8 mouse cellular contexts compared by ENCODE assay signal in the genomic region with DNA sequence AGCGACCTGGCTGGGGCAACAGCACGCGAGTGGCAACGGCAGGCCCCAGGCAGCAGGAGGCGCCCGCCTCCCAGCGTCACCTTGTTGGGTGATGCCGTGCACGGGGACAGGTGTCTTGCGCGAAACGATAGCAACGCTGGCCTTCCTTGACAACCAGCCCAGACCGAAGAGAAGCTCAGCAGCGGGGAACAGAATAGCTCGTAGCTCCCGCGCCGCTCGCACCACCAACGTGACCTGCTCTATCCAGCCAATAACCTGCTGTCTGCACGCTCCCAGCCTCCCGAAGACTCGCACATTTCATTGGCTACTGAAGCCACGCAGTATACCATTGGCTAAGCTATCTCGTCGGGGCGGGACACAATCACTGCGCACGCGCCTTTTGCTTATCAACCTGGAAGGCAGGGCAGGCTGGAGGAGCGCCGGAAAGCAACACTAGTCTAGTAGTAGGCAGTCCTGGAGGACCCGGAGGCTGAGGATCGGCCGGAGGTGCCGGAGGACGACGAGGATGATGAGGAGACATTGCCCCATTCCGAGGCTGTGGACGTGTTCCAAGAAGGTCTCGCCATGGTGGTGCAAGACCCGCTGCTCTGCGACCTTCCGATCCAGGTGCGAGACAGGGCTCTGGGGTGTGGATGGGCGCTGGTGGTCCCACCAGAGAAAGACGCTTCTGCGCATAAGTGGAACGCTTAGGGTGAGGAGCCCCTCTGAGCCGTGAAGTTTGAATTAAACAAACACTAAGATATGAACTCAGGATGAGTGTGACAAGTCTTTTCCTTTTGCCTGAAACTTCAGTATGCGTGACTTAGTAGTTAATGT. TPM values are rescaled to one million over a fixed set of nuclear protein-coding genes. Genes with fewer than 3 reads are reported as not detected.
DNase-seq lines count a peak whose midpoint lies in the region; ATAC-seq and TF ChIP-seq lines count a peak whose summit lies in the region.

A gene (plus strand): TSS at position 358 of the 816 bp plus-strand sequence.

- peak; percentile 78; the same call in 1 of the 2 replicates for TF ChIP-seq POLR2A in cortical plate, adult 2 months (IDR thresholded peaks at IDR 0.05; ENCODE audit: extremely low read depth, insufficient read depth, low read length)

- DNase-seq in gastrocnemius, postnatal 10 days, result peak; percentile 93
- DNase-seq in induced T-regulatory cell, adult 2 months (ENCODE audit: low read depth), result peak; percentile 99
- peak; percentile 95 to 98 for DNase-seq in left cerebral cortex, adult 9 months (ENCODE audit: low spot score in 2 of 2)
- DNase-seq in right cerebral cortex, postnatal 14 days, result peak; percentile 92
- DNase-seq in urinary bladder, postnatal 36 days (ENCODE audit: low spot score in 2 of 2), result peak; percentile 91 to 96

- H3K27ac ChIP-seq in cortical plate, adult 2 months (ENCODE audit: insufficient read depth, low read length), result no peak within 1 kb of the TSS

- H3K4me3 ChIP-seq in cortical plate, adult 2 months (ENCODE audit: insufficient read depth, low read length), result peak within 1 kb of the TSS; percentile 51

- H3K4me1 ChIP-seq in cortical plate, adult 2 months (ENCODE audit: control insufficient read depth, insufficient read depth, low read length), result no peaks in the 10 kb centered on the region

- peak; percentile 99 for ATAC-seq in activated CD4-positive, CD25-positive, alpha-beta regulatory T cell, adult 4 months
- peak; percentile 94 for ATAC-seq in megakaryocyte progenitor cell, adult 5-6 weeks (replicated peaks; ENCODE audit: poor library complexity)

- no peak for TF ChIP-seq CTCF in cortical plate, adult 2 months (IDR thresholded peaks at IDR 0.05; ENCODE audit: extremely low read depth, insufficient read depth, low read length)

RNA-seq across cellular contexts. Expression of the gene that starts here (rescaled TPM):
- polyA plus RNA-seq in activated CD4-positive, CD25-positive, alpha-beta regulatory T cell, adult 4 months (2017; shearing (Covaris generic)), result 10 to 100 TPM; 70.5 to 73.4 TPM
- polyA plus RNA-seq in cortical plate, adult 2 months (2012; rRNA removed), result 51.8 and 57.0 TPM in 2 replicates
- 1 to 10 TPM; 7.6 to 8.6 TPM for total RNA-seq in gastrocnemius, postnatal 10 days (2021)
- total RNA-seq in megakaryocyte progenitor cell, adult 5-6 weeks (2015), result 56.5 and 60.4 TPM in 2 replicates
- total RNA-seq in megakaryocyte progenitor cell, adult 5-6 weeks (2017), result 70.3 and 82.6 TPM in 2 replicates

Comparison
In these comparisons a context has a peak if more than half of its experiments do, and no peak if none do; other contexts are left out.
1. RNA of the gene that starts here (total RNA-seq): 56.5 to 82.6 TPM in megakaryocyte progenitor cell, adult 5-6 weeks; 7.6 to 8.6 TPM in gastrocnemius, postnatal 10 days; every median in the first group is over 4 times any median in the second.
2. Peak in every context shown above with its lines, with median percentiles within 50 percentile points of each other: DNase-seq.